22 mouse cellular contexts compared by ENCODE assay signal in genomic region chr3:53869263-53869662, GRCm38 (mm10). TPM values are rescaled to one million over a fixed set of nuclear protein-coding genes. Genes with fewer than 3 reads are reported as not detected.
DNase-seq lines count a peak whose midpoint lies in the region; ATAC-seq lines count a peak whose summit lies in the region.
"Had no signal": no experiment of that assay in that cellular context is flagged by ENCODE, and none has a peak within 500 bp of the region (broad histone marks: within the 10 kb centered on the region; RNA-seq: fewer than 3 reads in every experiment).

No protein-coding gene starts in this region.

- H3K27ac ChIP-seq in kidney, embryonic 15.5 days: peak overlapping the region; percentile 59
- H3K27ac ChIP-seq in forebrain, embryonic 14.5 days (ENCODE audit: low read depth, low read length): no peak overlapping the region
- H3K27ac ChIP-seq in stomach, embryonic 16.5 days (ENCODE audit: low read length): peak overlapping the region; percentile 83
- H3K27ac ChIP-seq: heart, embryonic 13.5 days had no signal

- H3K27me3 ChIP-seq in kidney, embryonic 15.5 days: no peaks in the 10 kb centered on the region
- no peaks in the 10 kb centered on the region for H3K27me3 ChIP-seq in forebrain, embryonic 14.5 days (replicated peaks; ENCODE audit: control insufficient read depth, insufficient read depth, low read length)
- no peaks in the 10 kb centered on the region for H3K27me3 ChIP-seq in stomach, embryonic 16.5 days (ENCODE audit: control insufficient read depth, insufficient read depth, low read length)
- H3K27me3 ChIP-seq: heart, embryonic 13.5 days had no signal

- H3K9ac ChIP-seq in kidney, embryonic 15.5 days: no peak overlapping the region
- no peak overlapping the region for H3K9ac ChIP-seq in forebrain, embryonic 14.5 days (ENCODE audit: low read length)
- no peak overlapping the region for H3K9ac ChIP-seq in stomach, embryonic 16.5 days (ENCODE audit: low read length)
- H3K9ac ChIP-seq: heart, embryonic 13.5 days had no signal

- H3K4me1 ChIP-seq in kidney, embryonic 15.5 days: 0 out of 2 replicates have a peak, but pooled peaks cover 3% of the 10 kb centered on the region
- no peaks in the 10 kb centered on the region; the same call in 1 of the 2 replicates for H3K4me1 ChIP-seq in forebrain, embryonic 14.5 days (ENCODE audit: control insufficient read depth, insufficient read depth, low read length)
- peaks cover 5% of the 10 kb centered on the region; the same call in 1 of the 2 replicates for H3K4me1 ChIP-seq in stomach, embryonic 16.5 days (ENCODE audit: control insufficient read depth, insufficient read depth, low read length)
- H3K4me1 ChIP-seq: heart, embryonic 13.5 days had no signal

- WGBS in kidney, embryonic 15.5 days: 0% methylated on average over 1 of the region's 1 CpGs
- WGBS in forebrain, embryonic 14.5 days: 0% methylated on average over 1 of the region's 1 CpGs
- 10% methylated on average over 1 of the region's 1 CpGs for WGBS in stomach, embryonic 16.5 days

- DNase-seq in embryo, embryonic 10.5 days (ENCODE audit: low spot score): peak; percentile 9
- no peak for DNase-seq in embryo, embryonic 10 days (ENCODE audit: low spot score)
- DNase-seq in kidney, postnatal 4 days: no peak
- DNase-seq in forebrain, embryonic 14.5 days (ENCODE audit: low spot score): peak; percentile 38
- DNase-seq in retina, embryonic 14.5 days (ENCODE audit: low spot score): no peak
- DNase-seq in layer of hippocampus, postnatal 10 days (ENCODE audit: low spot score in 2 of 2): no peak
- DNase-seq: cerebellum, adult 11-12 months; lung, postnatal 14 days; right cerebral cortex, postnatal 25 days had no signal

- no peak overlapping the region for H3K4me3 ChIP-seq in kidney, embryonic 15.5 days (replicated peaks)
- H3K4me3 ChIP-seq in forebrain, embryonic 14.5 days (ENCODE audit: low read depth, low read length): no peak overlapping the region
- H3K4me3 ChIP-seq in stomach, embryonic 16.5 days (replicated peaks; ENCODE audit: low read length): no peak overlapping the region
- H3K4me3 ChIP-seq: heart, embryonic 13.5 days had no signal

- ATAC-seq in kidney, embryonic 15.5 days (replicated peaks; ENCODE audit: low FRiP score): peak; percentile 58
- ATAC-seq in forebrain, embryonic 14.5 days: no peak
- no peak for ATAC-seq in stomach, embryonic 16.5 days (ENCODE audit: insufficient read depth, low FRiP score)
- ATAC-seq: inflammation-experienced regulatory T-cells, adult 6 months; Patski had no signal

- H3K9me3 ChIP-seq in kidney, embryonic 15.5 days (replicated peaks): no peaks in the 10 kb centered on the region
- no peaks in the 10 kb centered on the region for H3K9me3 ChIP-seq in forebrain, embryonic 14.5 days (replicated peaks; ENCODE audit: control insufficient read depth, low read length)
- no peaks in the 10 kb centered on the region for H3K9me3 ChIP-seq in stomach, embryonic 16.5 days (replicated peaks; ENCODE audit: control insufficient read depth, low read length)
- H3K9me3 ChIP-seq: heart, embryonic 13.5 days had no signal

- H3K4me2 ChIP-seq in kidney, embryonic 15.5 days: no peak overlapping the region
- H3K4me2 ChIP-seq in forebrain, embryonic 14.5 days (ENCODE audit: low read length): no peak overlapping the region
- no peak overlapping the region for H3K4me2 ChIP-seq in stomach, embryonic 16.5 days (ENCODE audit: low read depth, low read length)
- H3K4me2 ChIP-seq: heart, embryonic 13.5 days had no signal

- H3K36me3 ChIP-seq in kidney, embryonic 15.5 days: no peaks in the 10 kb centered on the region
- no peaks in the 10 kb centered on the region for H3K36me3 ChIP-seq in forebrain, embryonic 14.5 days (ENCODE audit: control insufficient read depth, insufficient read depth, low read length)
- H3K36me3 ChIP-seq in stomach, embryonic 16.5 days (ENCODE audit: control insufficient read depth, insufficient read depth, low read length): no peaks in the 10 kb centered on the region
- H3K36me3 ChIP-seq: heart, embryonic 13.5 days had no signal

RNA-seq across cellular contexts. Expression of gene Ufm1, which starts 5.6 kb away (rescaled TPM):
- polyA plus RNA-seq in kidney, embryonic 15.5 days (2015; fragmentation: Nextera tagmentation; extraction: Ambion mirVana): 103 and 114 TPM in 2 replicates
- polyA plus RNA-seq in forebrain, embryonic 14.5 days (2014; fragmentation: Nextera tagmentation; extraction: Ambion mirVana): 102 and 106 TPM in 2 replicates
- 124 and 135 TPM in 2 replicates for polyA plus RNA-seq in stomach, embryonic 16.5 days (2015; fragmentation: Nextera tagmentation; extraction: Ambion mirVana)
- total RNA-seq in layer of hippocampus, postnatal 10 days (2021): 10 to 100 TPM; 88.6 to 96.0 TPM

RNA-seq across cellular contexts. Expression of gene Gm10985, which starts 24.4 kb away (rescaled TPM):
- not detected in 2 replicates for polyA plus RNA-seq in kidney, embryonic 15.5 days (2015; fragmentation: Nextera tagmentation; extraction: Ambion mirVana)
- polyA plus RNA-seq in forebrain, embryonic 14.5 days (2014; fragmentation: Nextera tagmentation; extraction: Ambion mirVana): not detected in 2 replicates
- polyA plus RNA-seq in stomach, embryonic 16.5 days (2015; fragmentation: Nextera tagmentation; extraction: Ambion mirVana): not detected in 2 replicates
- total RNA-seq in layer of hippocampus, postnatal 10 days (2021): not detected
- total RNA-seq: hematopoietic stem cell, adult 5-6 weeks; layer of hippocampus, adult 8-10 months; megakaryocyte-erythroid progenitor cell, adult 5-6 weeks had no signal
- polyA plus RNA-seq: gonadal fat pad, adult 2 months; heart, embryonic 13.5 days; inflammation-experienced regulatory T-cells, adult 6 months; limb, embryonic 14.5 days; liver, embryonic 16.5 days; neural tube, embryonic 11.5 days; Patski; thymus, postnatal 0 days had no signal

Comparison
In these comparisons a context has a peak if more than half of its experiments do, and no peak if none do; other contexts are left out.
1. DNase-seq: peak in embryo, embryonic 10.5 days (single experiment) and forebrain, embryonic 14.5 days (single experiment); none in embryo, embryonic 10 days (single experiment), kidney, postnatal 4 days (0 of 2), retina, embryonic 14.5 days (single experiment) and layer of hippocampus, postnatal 10 days (0 of 2).